Mouse (Mus musculus) midbrain, embryonic 13.5 days (tissue): ENCODE measurements around the gene Aldh2. TPM values are rescaled to one million over a fixed set of nuclear protein-coding genes. Genes with fewer than 3 reads are reported as not detected.

ENCODE experiments used
- ATAC-seq: fragments of 200-750 bp; cut with Nextera tagmentation; 2 replicates; pipeline ENCODE4 v1.8.0; 2017; ENCODE audit warnings: mild to moderate bottlenecking, moderate TSS enrichment, moderate library complexity
- H3K27ac ChIP-seq: fragments of 300-500 bp; sonication (generic); 2 replicates; pipeline ENCODE4 v1.5.1; 2015; ENCODE audit warnings: inconsistent platforms, mild to moderate bottlenecking, moderate library complexity
- H3K27me3 ChIP-seq: fragments of 300-500 bp; sonication (generic); 2 replicates; pipeline ENCODE4 v1.6.1; 2015; ENCODE audit warnings: mild to moderate bottlenecking, inconsistent platforms
- H3K36me3 ChIP-seq: fragments of 300-500 bp; sonication (generic); 2 replicates; pipeline ENCODE4 v1.6.1; 2015; ENCODE audit warnings: mild to moderate bottlenecking, inconsistent platforms
- H3K4me1 ChIP-seq: fragments of 300-500 bp; sonication (generic); replicated peaks from 2 replicates; pipeline ENCODE4 v1.6.1; 2015; ENCODE audit warnings: inconsistent platforms
- H3K4me2 ChIP-seq: fragments of 300-500 bp; sonication (generic); replicated peaks from 2 replicates; pipeline ENCODE4 v1.6.1; 2015; ENCODE audit warnings: moderate library complexity, mild to moderate bottlenecking, inconsistent platforms
- H3K4me3 ChIP-seq: fragments of 300-500 bp; sonication (generic); replicated peaks from 2 replicates; pipeline ENCODE4 v1.5.1; 2015; ENCODE audit warnings: mild to moderate bottlenecking, inconsistent platforms
- H3K9ac ChIP-seq: fragments of 300-500 bp; sonication (generic); replicated peaks from 2 replicates; pipeline ENCODE4 v1.6.1; 2015; ENCODE audit warnings: mild to moderate bottlenecking, inconsistent platforms
- H3K9me3 ChIP-seq: fragments of 300-500 bp; sonication (generic); 2 replicates; pipeline ENCODE4 v1.6.1; 2016; ENCODE audit warnings: mild to moderate bottlenecking, inconsistent platforms
- WGBS: fragments of 180-500 bp; shearing (Covaris S2); methylation state at CpG from one replicate; pipeline ENCODE4 v1.1.7; 2015; 5-methylcytosine and 5-hydroxymethylcytosine counted together
- polyA plus RNA-seq: library from polyadenylated mRNA; unstranded; fragments of >200 nt; fragmentation: Nextera tagmentation; extraction: Ambion mirVana; gene quantifications from 2 replicates; pipeline ENCODE4 v1.2.1, GENCODE M21; 2015

Aldh2 gene
- polyA plus RNA-seq, 1 experiment from 2014 or later, result 92.3 TPM

DNA sequence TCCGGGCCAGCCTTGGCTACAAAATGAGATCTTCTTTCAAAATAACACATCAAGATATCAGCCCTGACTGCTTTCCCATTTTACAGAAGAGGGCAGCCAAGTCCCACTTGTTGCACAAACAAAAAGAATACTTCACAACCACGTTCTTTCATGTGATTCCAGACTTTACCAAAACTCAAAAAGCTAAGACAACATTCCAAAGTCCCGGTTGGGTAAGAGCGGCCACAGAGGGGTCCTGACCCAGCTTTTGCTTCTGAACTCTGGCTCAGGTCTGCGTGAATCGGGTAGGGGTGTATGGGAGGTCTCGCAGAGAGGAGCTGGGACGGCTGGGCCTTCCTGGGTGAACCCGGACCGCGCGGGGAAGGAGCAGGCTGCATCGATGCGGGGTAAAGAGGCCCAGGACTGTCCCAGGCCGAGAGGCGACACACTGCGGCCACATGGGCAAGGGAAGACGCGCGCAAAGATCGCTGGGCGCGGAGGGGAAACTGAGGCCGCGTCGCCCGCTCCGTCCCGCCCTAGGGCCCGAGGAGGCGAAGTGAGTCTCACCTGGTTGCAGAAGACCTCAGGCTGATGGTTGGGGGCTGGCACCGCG, 712 bp downstream of the Aldh2 start:
- Histone ChIP-seq H3K9ac (peak overlapping the region; percentile 76), H3K4me3 (peak overlapping the region; percentile 65), H3K4me2 (peak overlapping the region; percentile 98), H3K9me3 (no peaks in the 10 kb centered on the region), H3K27ac (no peak overlapping the region), H3K4me1 (peaks cover 21% of the 10 kb centered on the region), H3K36me3 (no peaks in the 10 kb centered on the region), H3K27me3 (peaks cover 8% of the 10 kb centered on the region)
- 4% methylated on average over 33 of the region's 33 CpGs for WGBS
- peak; percentile 77 for ATAC-seq

DNA sequence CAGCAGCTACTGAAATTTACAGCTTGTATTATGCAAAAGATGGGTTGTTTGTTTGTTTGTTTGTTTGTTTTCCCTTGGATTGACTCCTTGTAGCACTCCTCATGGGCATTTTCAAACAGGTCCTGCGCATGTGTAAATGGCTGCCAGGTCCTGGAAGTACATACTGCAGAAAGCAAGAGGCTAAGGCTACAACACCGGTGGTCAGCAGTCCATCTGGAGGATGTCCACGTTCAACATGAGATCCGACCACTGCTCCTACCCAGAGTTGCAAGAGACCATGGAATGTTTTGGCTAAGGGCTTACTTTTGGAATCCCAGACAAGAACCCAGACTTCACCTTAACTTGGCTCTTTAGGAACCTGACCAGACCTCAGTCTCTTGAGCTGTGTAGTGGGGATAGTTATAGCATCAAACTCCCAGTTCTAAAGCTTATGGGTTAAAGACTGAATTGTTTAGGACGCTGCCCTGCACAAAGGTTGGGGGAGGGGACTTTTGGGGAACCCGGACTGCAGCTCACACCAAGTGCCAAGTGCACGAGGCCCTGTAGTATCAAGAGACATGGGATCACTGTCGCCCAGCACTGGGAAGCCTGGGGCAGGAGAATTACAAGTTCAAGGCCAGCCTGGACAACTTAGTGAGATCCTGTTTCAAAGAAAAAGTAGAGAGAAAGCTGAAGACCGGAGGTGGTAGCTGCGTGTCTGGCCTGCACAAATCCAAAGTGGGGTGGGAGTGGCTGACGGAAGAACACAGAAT, 1.4 kb downstream of the Aldh2 start:
- H3K9ac ChIP-seq, result no peak overlapping the region
- H3K36me3 ChIP-seq, result no peaks in the 10 kb centered on the region
- ATAC-seq, result no peak
- H3K4me1 ChIP-seq, result peaks cover 21% of the 10 kb centered on the region
- H3K27me3 ChIP-seq, result peaks cover 3% of the 10 kb centered on the region; the same call in 1 of the 2 replicates
- no peak overlapping the region for H3K27ac ChIP-seq
- peak overlapping the region; percentile 98 for H3K4me2 ChIP-seq
- WGBS, result 68% methylated on average over 11 of the region's 11 CpGs
- no peaks in the 10 kb centered on the region for H3K9me3 ChIP-seq
- peak overlapping the region; percentile 65 for H3K4me3 ChIP-seq

DNA sequence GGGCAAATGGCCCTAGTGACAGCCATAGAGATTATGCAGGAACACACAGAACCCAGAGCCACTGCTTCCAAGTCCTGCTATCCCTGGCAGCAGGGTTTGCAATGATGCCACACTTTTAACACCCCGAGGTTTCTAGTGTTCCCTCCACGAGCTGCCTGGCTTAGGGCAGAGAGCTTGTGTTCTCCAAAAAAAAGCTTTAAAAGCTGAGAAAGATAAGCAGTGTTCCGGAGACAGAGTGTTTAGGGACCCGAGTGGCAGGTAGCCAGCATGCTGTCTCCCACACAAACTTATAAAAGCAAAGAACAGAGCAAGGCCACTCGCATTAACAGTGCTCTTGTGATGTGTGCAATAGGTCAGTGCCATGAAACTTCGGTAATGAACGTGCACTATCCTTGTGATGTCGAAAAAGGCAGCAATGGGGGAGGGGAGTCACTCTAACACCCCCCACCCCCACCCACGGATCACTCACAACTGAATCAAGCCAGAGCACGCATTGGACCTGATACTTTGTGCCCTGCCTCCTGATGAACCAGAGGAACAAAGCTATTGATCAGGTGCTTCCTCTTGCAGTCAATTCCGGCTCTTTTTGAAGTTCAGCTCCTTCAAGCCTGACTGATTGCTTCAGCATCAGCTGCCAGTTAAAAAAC, 2.1 kb downstream of the Aldh2 start:
- ATAC-seq, result no peak
- no peak overlapping the region for H3K9ac ChIP-seq

DNA sequence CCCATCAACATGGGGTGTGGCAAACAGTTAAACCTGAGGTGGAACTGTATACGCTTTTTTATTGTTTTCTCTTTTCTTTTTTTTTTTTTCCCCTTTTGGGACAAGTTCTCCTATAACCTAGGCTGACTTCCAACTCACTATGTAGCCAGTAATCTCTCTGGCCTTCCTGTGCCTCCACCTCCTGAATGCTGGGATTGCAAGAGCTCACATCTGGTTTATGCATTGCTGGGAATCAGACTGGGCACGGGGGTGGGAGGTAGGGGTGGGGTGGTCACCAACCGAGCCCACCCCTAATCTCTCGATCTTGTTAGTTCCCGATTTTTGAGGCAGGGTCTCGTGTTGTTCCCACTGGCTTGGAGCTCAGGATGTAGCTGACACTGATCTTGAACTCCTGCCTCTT, 3.7 kb downstream of the Aldh2 start:
- no peak overlapping the region for H3K9ac ChIP-seq
- WGBS, result 90% methylated on average over 6 of the region's 6 CpGs
- no peak overlapping the region for H3K27ac ChIP-seq
- H3K27me3 ChIP-seq, result peaks cover 3% of the 10 kb centered on the region; the same call in 1 of the 2 replicates
- no peak overlapping the region for H3K4me3 ChIP-seq
- H3K36me3 ChIP-seq, result no peaks in the 10 kb centered on the region
- H3K9me3 ChIP-seq, result no peaks in the 10 kb centered on the region
- ATAC-seq, result no peak
- H3K4me2 ChIP-seq, result no peak overlapping the region
- peaks cover 21% of the 10 kb centered on the region for H3K4me1 ChIP-seq

More for the DNA sequence above, 2.1 kb downstream of the Aldh2 start:
- Histone ChIP-seq H3K9me3 (no peaks in the 10 kb centered on the region), H3K4me1 (peaks cover 21% of the 10 kb centered on the region), H3K4me3 (no peak overlapping the region), H3K36me3 (no peaks in the 10 kb centered on the region), H3K4me2 (no peak overlapping the region), H3K27ac (no peak overlapping the region), H3K27me3 (peaks cover 3% of the 10 kb centered on the region; the same call in 1 of the 2 replicates)
- 80% methylated on average over 11 of the region's 11 CpGs for WGBS

DNA sequence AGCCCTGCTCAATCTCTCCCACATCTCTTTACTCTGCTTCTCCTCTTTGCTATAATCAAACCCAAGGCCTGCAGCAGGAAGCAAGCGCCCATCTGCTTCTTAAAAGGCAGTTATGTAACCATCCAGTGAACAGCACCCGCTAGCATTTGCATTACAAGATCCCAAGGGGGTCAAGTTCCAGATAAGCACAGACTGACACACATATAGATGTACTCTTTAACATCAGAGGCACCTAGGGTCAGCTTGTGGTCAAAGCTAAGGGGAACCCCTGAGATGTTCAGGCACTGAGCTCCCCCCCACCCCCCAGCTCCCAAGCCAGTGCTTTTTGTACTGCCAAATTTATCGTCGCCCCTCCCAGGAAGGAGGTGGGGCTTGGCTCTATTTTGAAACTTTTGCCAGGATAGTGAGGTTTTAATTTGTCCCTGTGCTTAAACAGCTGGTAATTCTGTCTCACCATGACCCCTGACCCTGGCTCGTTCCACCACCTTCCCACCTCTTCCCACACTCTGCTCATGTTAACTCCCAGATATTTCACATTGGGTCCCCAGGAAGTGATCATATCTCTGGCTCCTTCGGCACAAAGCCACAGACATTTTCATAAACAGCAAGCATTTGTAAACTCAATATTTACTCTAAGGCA, 7.1 kb downstream of the Aldh2 start:
- no peak overlapping the region for H3K27ac ChIP-seq
- ATAC-seq, result no peak
- H3K27me3 ChIP-seq, result no peaks in the 10 kb centered on the region
- H3K36me3 ChIP-seq, result no peaks in the 10 kb centered on the region
- H3K4me3 ChIP-seq, result no peak overlapping the region
- H3K4me2 ChIP-seq, result no peak overlapping the region
- 77% methylated on average over 6 of the region's 6 CpGs for WGBS
- no peaks in the 10 kb centered on the region for H3K9me3 ChIP-seq
- H3K9ac ChIP-seq, result no peak overlapping the region
- no peaks in the 10 kb centered on the region for H3K4me1 ChIP-seq

DNA sequence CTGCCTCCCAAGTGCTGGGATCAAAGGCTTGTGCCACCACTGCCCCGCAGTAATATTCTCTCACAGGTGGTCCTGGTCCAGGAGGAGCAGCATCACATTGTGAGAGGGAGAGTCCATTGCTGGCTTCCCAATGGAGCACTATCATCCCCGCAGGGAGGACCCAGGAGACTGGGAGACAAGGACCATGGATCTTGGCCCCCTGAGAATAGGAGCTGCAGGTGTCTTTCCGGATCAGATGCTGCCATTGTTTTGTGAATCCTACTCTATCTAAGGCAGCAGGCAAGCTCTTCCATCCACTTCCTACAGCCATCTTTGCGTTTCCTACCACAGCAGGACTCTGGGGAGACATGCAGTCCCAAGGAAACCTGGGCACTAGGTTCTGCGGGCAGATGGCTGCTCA, 7.9 kb downstream of the Aldh2 start:
- Histone ChIP-seq H3K27me3 (no peaks in the 10 kb centered on the region), H3K36me3 (no peaks in the 10 kb centered on the region), H3K4me3 (no peak overlapping the region), H3K4me1 (no peaks in the 10 kb centered on the region), H3K9me3 (no peaks in the 10 kb centered on the region), H3K27ac (no peak overlapping the region), H3K4me2 (no peak overlapping the region), H3K9ac (no peak overlapping the region)
- WGBS, result 79% methylated on average over 5 of the region's 5 CpGs
- no peak for ATAC-seq

DNA sequence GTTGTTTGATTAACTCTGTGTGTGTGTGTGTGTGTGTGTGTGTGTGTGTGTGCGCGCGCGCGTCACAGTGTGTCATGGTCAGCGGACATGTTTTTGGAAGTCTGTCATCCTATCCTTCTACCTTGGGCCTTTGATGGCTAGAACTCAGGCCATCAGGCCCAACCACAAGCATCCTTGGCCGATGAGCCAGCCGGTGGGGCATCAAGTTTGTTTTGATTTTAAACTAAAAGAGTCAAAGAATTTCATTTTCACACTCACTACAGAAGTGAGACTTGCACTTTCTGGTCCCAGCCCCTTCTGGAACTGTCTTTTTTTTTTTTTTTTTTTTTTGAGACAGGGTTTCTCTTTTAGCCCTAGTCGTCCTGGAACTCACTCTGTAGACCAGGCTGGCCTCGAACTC, 8.6 kb downstream of the Aldh2 start:
- Histone ChIP-seq H3K4me3 (no peak overlapping the region), H3K4me1 (no peaks in the 10 kb centered on the region), H3K36me3 (peaks cover 4% of the 10 kb centered on the region), H3K27ac (no peak overlapping the region), H3K9ac (no peak overlapping the region), H3K27me3 (no peaks in the 10 kb centered on the region), H3K9me3 (no peaks in the 10 kb centered on the region), H3K4me2 (no peak overlapping the region)
- 96% methylated on average over 10 of the region's 10 CpGs for WGBS
- no peak for ATAC-seq

DNA sequence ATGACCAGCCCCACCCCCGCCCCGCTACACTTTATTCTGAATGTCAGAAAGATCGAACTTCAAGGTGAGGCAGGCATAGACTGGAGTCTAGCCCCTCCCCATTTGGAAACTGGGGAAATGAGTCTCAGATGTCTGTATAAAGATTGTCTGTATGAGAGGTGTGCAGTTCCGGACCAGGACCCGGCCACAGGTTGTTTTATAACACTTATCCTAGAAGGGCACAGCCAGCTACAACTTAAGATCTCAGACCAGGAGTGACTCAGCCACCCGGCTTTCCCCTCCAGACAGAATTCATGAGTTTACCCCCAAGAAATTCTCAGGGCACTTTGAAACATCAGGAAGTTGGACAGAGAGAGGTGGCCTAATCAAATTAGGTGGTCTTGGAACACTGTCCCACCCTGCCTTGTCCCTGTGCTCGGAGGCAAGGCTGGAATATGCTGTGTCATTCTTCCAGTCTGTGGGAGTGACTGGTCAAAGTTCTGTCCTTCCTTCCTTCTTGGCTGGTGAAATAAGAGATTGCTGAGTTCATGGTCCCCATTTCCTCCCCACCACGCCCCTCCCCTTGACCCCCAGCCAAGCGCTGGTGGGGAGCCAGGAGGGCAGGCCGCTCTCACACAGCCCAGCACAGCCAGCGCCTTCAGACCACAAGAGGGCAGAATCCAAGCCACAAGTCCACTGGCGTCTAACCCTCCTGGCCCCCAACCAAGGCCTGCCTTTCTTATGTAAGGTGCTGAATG, 9.7 kb downstream of the Aldh2 start:
- 60% methylated on average over 12 of the region's 12 CpGs for WGBS
- ATAC-seq, result no peak

DNA sequence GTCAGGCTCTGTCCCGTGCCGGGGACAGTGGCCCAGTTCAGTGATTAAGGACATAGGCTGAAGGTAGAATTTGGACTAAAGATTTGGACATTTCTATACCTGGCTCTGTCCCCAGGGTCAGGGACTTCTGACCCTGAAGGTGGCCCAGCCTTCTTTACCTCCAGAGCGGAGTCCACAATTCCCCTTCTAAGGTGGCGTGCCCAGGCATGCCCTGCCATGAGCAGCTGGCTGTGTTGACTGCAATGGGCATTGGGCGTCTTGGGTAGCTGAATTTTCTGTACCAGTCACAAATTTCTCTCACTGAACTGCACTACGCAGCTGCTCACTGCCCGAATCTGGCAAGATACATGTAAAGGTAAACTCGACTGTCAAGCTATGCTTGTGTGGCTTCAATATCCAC, 11.7 kb downstream of the Aldh2 start:
- no peak overlapping the region for H3K4me3 ChIP-seq
- H3K36me3 ChIP-seq, result peaks cover 24% of the 10 kb centered on the region
- H3K4me1 ChIP-seq, result no peaks in the 10 kb centered on the region
- H3K27me3 ChIP-seq, result no peaks in the 10 kb centered on the region
- H3K27ac ChIP-seq, result no peak overlapping the region
- 95% methylated on average over 8 of the region's 8 CpGs for WGBS
- H3K9ac ChIP-seq, result no peak overlapping the region
- no peaks in the 10 kb centered on the region for H3K9me3 ChIP-seq
- no peak for ATAC-seq
- H3K4me2 ChIP-seq, result no peak overlapping the region

More for the DNA sequence above, 9.7 kb downstream of the Aldh2 start:
- no peaks in the 10 kb centered on the region for H3K9me3 ChIP-seq
- no peak overlapping the region for H3K4me3 ChIP-seq
- no peak overlapping the region for H3K27ac ChIP-seq
- no peak overlapping the region for H3K4me2 ChIP-seq
- H3K36me3 ChIP-seq, result peaks cover 15% of the 10 kb centered on the region
- no peaks in the 10 kb centered on the region for H3K4me1 ChIP-seq
- H3K27me3 ChIP-seq, result no peaks in the 10 kb centered on the region
- no peak overlapping the region for H3K9ac ChIP-seq

DNA sequence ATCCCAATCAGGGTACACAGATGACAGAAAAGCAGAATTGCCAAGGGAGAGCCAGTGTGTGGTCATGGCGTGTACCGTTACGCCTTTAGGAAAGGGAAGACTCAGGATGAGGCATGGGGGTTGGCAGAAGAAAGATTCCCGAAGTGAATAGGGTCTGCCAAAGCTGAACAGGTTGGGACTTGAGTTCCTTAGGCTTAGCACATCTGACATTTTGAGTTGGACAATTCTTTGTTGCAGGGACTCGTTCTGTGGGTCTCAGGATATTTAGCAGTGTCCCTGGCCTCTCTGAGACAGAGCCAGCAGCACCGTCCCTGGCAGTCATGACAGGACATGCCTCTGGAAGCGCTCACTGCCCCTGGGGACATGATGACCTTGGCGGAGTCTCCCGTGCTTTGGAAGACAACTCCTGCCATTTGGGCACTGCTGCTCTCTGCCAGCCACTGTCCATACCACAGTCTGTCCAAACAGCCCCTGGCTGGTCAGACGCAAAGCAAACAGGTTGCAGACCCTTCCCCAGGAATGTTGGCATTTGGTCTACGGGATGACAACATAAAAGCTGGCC, 16.6 kb downstream of the Aldh2 start:
- no peak overlapping the region for H3K9ac ChIP-seq
- H3K9me3 ChIP-seq, result no peaks in the 10 kb centered on the region
- no peaks in the 10 kb centered on the region for H3K4me1 ChIP-seq
- H3K27me3 ChIP-seq, result no peaks in the 10 kb centered on the region
- ATAC-seq, result no peak
- peaks cover 55% of the 10 kb centered on the region for H3K36me3 ChIP-seq
- no peak overlapping the region for H3K4me3 ChIP-seq
- H3K4me2 ChIP-seq, result no peak overlapping the region
- no peak overlapping the region for H3K27ac ChIP-seq
- 88% methylated on average over 11 of the region's 11 CpGs for WGBS

DNA sequence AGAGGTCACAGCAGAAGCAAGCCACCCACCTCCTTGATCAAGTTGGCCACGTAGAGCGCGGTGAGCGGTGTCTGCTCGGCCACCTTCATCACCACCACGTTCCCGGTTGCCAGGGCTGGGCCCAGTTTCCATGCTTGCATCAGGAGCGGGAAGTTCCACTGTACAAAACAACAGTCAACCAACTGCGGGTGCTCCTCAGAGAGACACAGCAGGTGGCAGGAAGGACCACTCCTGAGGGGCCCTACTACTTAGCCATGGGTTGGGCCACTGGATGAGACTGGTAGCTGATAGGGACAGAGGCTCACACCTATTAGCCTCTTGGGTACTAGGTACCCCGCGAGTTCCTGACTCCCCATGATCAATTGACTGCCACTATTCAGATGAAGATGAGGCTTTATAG, 17.8 kb downstream of the Aldh2 start:
- Histone ChIP-seq H3K27ac (no peak overlapping the region), H3K9me3 (no peaks in the 10 kb centered on the region), H3K4me1 (no peaks in the 10 kb centered on the region), H3K36me3 (peaks cover 64% of the 10 kb centered on the region), H3K9ac (no peak overlapping the region), H3K4me3 (no peak overlapping the region), H3K4me2 (no peak overlapping the region), H3K27me3 (no peaks in the 10 kb centered on the region)
- 94% methylated on average over 11 of the region's 11 CpGs for WGBS
- ATAC-seq, result no peak
